Mouse (Mus musculus) CH12.LX (cell line): ENCODE measurements around the gene Adgre1. TPM values are rescaled to one million over a fixed set of nuclear protein-coding genes. Genes with fewer than 3 reads are reported as not detected.
A peak's percentile ranks its signal among the peaks of the same experiment; 100 is the strongest.

Experiments used
- DNase-seq: peaks from one replicate; pipeline ENCODE4 v3.0.0-alpha.2; 2013; ENCODE audit errors: extremely low read depth
- H3K27ac ChIP-seq: 2 replicates; pipeline ENCODE4 v1.5.1; 2012; ENCODE audit warnings: low read depth, mild to moderate bottlenecking, control low read depth, moderate library complexity; ENCODE audit not compliant: insufficient read depth
- H3K27me3 ChIP-seq: replicated peaks from 2 replicates; pipeline ENCODE3; 2012; ENCODE audit warnings: inconsistent platforms
- H3K36me3 ChIP-seq, 2 experiments: replicated peaks in 1 of 2; 2 replicates each; pipeline versions ENCODE3 to v1.6.1; 2012; ENCODE audit warnings: inconsistent platforms in 1 of 2, low read length in 1 of 2, mild to moderate bottlenecking in 1 of 2, mixed read lengths in 1 of 2, moderate library complexity in 1 of 2; ENCODE audit not compliant: control insufficient read depth in 1 of 2, insufficient read depth in 1 of 2
- H3K4me1 ChIP-seq, 2 experiments: 2 replicates each; pipeline ENCODE4 v1.6.1; 2012; ENCODE audit warnings: inconsistent platforms in 1 of 2, moderate library complexity in 1 of 2; ENCODE audit not compliant: insufficient read depth in 2 of 2, control insufficient read depth in 1 of 2
- H3K4me2 ChIP-seq: 2 replicates; pipeline ENCODE4 v1.6.1; 2012; ENCODE audit warnings: low read depth, mild to moderate bottlenecking, control low read depth; ENCODE audit not compliant: poor library complexity, insufficient read depth, severe bottlenecking
- H3K4me3 ChIP-seq, 3 experiments: fragments of 150-350 bp in 1 of 3; sonication (generic) in 1 of 3; replicated peaks in 1 of 3; 2 replicates each; pipeline versions ENCODE3 to v1.5.1; 2011 to 2012; ENCODE audit warnings: low read depth in 2 of 3, low read length in 2 of 3, mild to moderate bottlenecking in 2 of 3, moderate library complexity in 2 of 3, control low read depth in 1 of 3, improper control_type of control experiment in 1 of 3, inconsistent platforms in 1 of 3, mixed read lengths in 1 of 3; ENCODE audit not compliant: poor library complexity in 1 of 3
- H3K79me2 ChIP-seq: replicated peaks from 2 replicates; pipeline ENCODE4 v1.6.1; 2012; ENCODE audit warnings: mild to moderate bottlenecking, moderate library complexity; ENCODE audit not compliant: control insufficient read depth, poor library complexity, insufficient read depth, severe bottlenecking; ENCODE audit errors: extremely low read depth
- H3K9ac ChIP-seq: 2 replicates; pipeline ENCODE4 v1.6.1; 2012; ENCODE audit warnings: low read depth, mild to moderate bottlenecking, control low read depth, moderate library complexity; ENCODE audit not compliant: insufficient read depth
- H3K9me3 ChIP-seq: replicated peaks from 2 replicates; pipeline ENCODE3; 2012; ENCODE audit warnings: low read length, inconsistent platforms, mixed read lengths
- BHLHE40 ChIP-seq: IDR thresholded peaks from 2 replicates; pipeline ENCODE4 v1.6.1; 2011; ENCODE audit warnings: mild to moderate bottlenecking, low read depth, low read length, improper control_type of control experiment
- CTCF ChIP-seq, 2 experiments: IDR thresholded peaks in 1 of 2; conservative IDR thresholded peaks in 1 of 2; 2 replicates each; pipeline ENCODE4 v1.5.1; 2011 to 2012; ENCODE audit warnings: low read depth in 2 of 2, low read length in 2 of 2, improper control_type of control experiment in 1 of 2, inconsistent platforms in 1 of 2, mild to moderate bottlenecking in 1 of 2, moderate library complexity in 1 of 2
- E2F4 ChIP-seq: IDR thresholded peaks from 2 replicates; pipeline ENCODE4 v1.6.1; 2011; ENCODE audit warnings: low read depth, low read length, improper control_type of control experiment; ENCODE audit not compliant: insufficient replicate concordance
- HCFC1 ChIP-seq: IDR thresholded peaks from 2 replicates; pipeline ENCODE4 v1.6.1; 2012; ENCODE audit warnings: low read depth, mild to moderate bottlenecking, inconsistent platforms, low read length, improper control_type of control experiment
- JUN ChIP-seq: IDR thresholded peaks from 2 replicates; pipeline ENCODE4 v1.6.1; 2011; ENCODE audit warnings: low read depth, mild to moderate bottlenecking, low read length, improper control_type of control experiment, moderate library complexity; ENCODE audit not compliant: insufficient read depth
- MAFK ChIP-seq: IDR thresholded peaks from 2 replicates; pipeline ENCODE4 v1.6.1; 2011; ENCODE audit warnings: low read length, improper control_type of control experiment; ENCODE audit not compliant: insufficient replicate concordance
- MAX ChIP-seq: IDR thresholded peaks from 2 replicates; pipeline ENCODE4 v1.6.1; 2011; ENCODE audit warnings: low read length, improper control_type of control experiment
- MAZ ChIP-seq: IDR thresholded peaks from 2 replicates; pipeline ENCODE4 v1.6.1; 2012; ENCODE audit warnings: low read depth, mild to moderate bottlenecking, inconsistent platforms, low read length, improper control_type of control experiment, moderate library complexity
- MXI1 ChIP-seq: IDR thresholded peaks from 2 replicates; pipeline ENCODE4 v1.6.1; 2011; ENCODE audit warnings: mild to moderate bottlenecking, low read depth, low read length, improper control_type of control experiment
- NRF1 ChIP-seq: IDR thresholded peaks from 2 replicates; pipeline ENCODE4 v1.6.1; 2014; ENCODE audit warnings: low read depth, mild to moderate bottlenecking, inconsistent platforms, low read length, improper control_type of control experiment, moderate library complexity
- PAX5 ChIP-seq: IDR thresholded peaks from 2 replicates; pipeline ENCODE4 v1.6.1; 2012; ENCODE audit warnings: low read length, inconsistent platforms, mixed read lengths
- TBP ChIP-seq: conservative IDR thresholded peaks from 2 replicates; pipeline ENCODE4 v1.6.1; 2011; ENCODE audit warnings: low read depth, low read length, improper control_type of control experiment
- TCF12 ChIP-seq: IDR thresholded peaks from 2 replicates; pipeline ENCODE4 v1.6.1; 2014; ENCODE audit warnings: low read depth, mild to moderate bottlenecking, inconsistent platforms, low read length, improper control_type of control experiment
- USF1 ChIP-seq: IDR thresholded peaks from 2 replicates; pipeline ENCODE4 v1.6.1; 2014; ENCODE audit warnings: low read depth, mild to moderate bottlenecking, inconsistent platforms, low read length, improper control_type of control experiment
- ZKSCAN1 ChIP-seq: IDR thresholded peaks from 2 replicates; pipeline ENCODE4 v1.6.1; 2012; ENCODE audit warnings: low read depth, inconsistent platforms, low read length, improper control_type of control experiment, borderline replicate concordance
- dilution Hi-C: fragments of 300-500 bp; cut with MboI; formaldehyde crosslinking; loops from 2 replicates; pipeline ENCODE4 v1.14.3; 2020; ENCODE audit warnings: low sequenced_read_pairs; ENCODE audit not compliant: extremely low pct_unique_long_range_greater_than_20kb, extremely low pct_ligation_motif_present
- in situ Hi-C: fragments of 300-500 bp; cut with MboI; formaldehyde crosslinking; loops from 3 replicates; pipeline ENCODE4 v1.14.3; 2019; ENCODE audit warnings: low sequenced_read_pairs, low pct_ligation_motif_present, low pct_unique_long_range_greater_than_20kb, mixed read lengths
- polyA plus RNA-seq: library from polyadenylated mRNA; unstranded; fragments of >175 nt; gene quantifications from 2 replicates; pipeline ENCODE4 v1.2.1, GENCODE M21; 2012; ENCODE audit warnings: low read depth; ENCODE audit not compliant: insufficient read length
- total RNA-seq, 2 experiments: library from RNA; depleted of rRNA; stranded (reverse); fragments of 300-350 nt in 1 of 2; fragments of >200 nt in 1 of 2; gene quantifications; 2 replicates each; pipeline ENCODE4 v1.2.3; 2012 to 2014

Adgre1 gene
- total RNA-seq (2012; rRNA removed) (21.7 and 33.6 TPM in 2 replicates), total RNA-seq (2014; rRNA removed) (9.4 and 10.3 TPM in 2 replicates), polyA plus RNA-seq (1.8 and 2.8 TPM in 2 replicates)

DNA sequence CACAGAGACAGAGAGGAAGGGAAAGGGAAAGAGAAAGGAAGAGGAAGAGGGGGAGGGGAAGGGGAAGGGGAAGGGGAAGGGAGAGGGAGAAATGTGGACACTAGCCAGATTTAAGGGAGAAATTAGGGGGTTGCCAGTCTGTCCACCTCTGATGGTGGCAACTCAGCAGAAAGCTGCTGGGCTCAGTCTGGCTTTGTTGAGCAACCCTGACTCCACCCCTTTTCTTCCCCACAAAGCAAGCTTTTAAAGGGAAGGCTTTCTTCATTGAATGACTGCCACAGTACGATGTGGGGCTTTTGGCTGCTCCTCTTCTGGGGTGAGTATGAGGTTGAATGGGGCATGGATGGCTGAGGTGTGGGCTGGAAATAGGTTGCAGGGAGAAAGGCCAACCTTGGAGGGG is at the start of gene Adgre1:
TSS of gene Adgre1 (plus strand) at position 251 of the 400 bp plus-strand sequence.
- Histone ChIP-seq H3K27me3 (no peaks in the 10 kb centered on the region), H3K27ac (peak within 1 kb of the TSS; percentile 49; the same call in 1 of the 2 replicates), H3K9ac (peak within 1 kb of the TSS; percentile 41), H3K4me1 (peaks cover 6 to 37% of the 10 kb centered on the region in 2 experiments), H3K79me2 (0 out of 2 replicates have a peak, but pooled peaks cover under 1% of the 10 kb centered on the region), H3K9me3 (no peaks in the 10 kb centered on the region), H3K4me3 (peak within 1 kb of the TSS in 2 of 3 experiments; percentile 40 to 65), H3K36me3 (no peaks in the 10 kb centered on the region), H3K4me2 (peak within 1 kb of the TSS; percentile 61)
- in situ Hi-C loops: no loop called here
- no peak for DNase-seq
- TF ChIP-seq PAX5 (no peak), MAZ (no peak), MAX (no peak), TBP (0 out of 2 replicates have a peak, but pooled peaks have one; percentile 22), NRF1 (no peak), CTCF (conservative IDR thresholded peaks at IDR 0.05 in 1 of 2, IDR thresholded peaks at IDR 0.05 in 1 of 2; ENCODE audit: low read depth in 2 of 2, low read length in 2 of 2) (no peak)
- dilution Hi-C loops: no loop called here

- dilution Hi-C loops (no loop called here), in situ Hi-C loops (no loop called here)
- no peak overlapping the region for H3K4me3 ChIP-seq
- peaks cover 6 to 48% of the 10 kb centered on the region in 2 experiments for H3K4me1 ChIP-seq
- H3K9ac ChIP-seq: no peak overlapping the region
- TF ChIP-seq ZKSCAN1 (no peak), TCF12 (no peak), JUN (no peak), MAFK (no peak), PAX5 (no peak), HCFC1 (no peak), MAX (no peak), USF1 (no peak), MXI1 (no peak), E2F4 (no peak), BHLHE40 (no peak)
- peaks cover 76 to 97% of the 10 kb centered on the region in 2 experiments for H3K36me3 ChIP-seq
- H3K27me3 ChIP-seq: no peaks in the 10 kb centered on the region
- no peak overlapping the region for H3K27ac ChIP-seq
- H3K79me2 ChIP-seq: no peaks in the 10 kb centered on the region; the same call in 1 of the 2 replicates
- no peak overlapping the region for H3K4me2 ChIP-seq
- no peak for DNase-seq
- peaks cover 2% of the 10 kb centered on the region for H3K9me3 ChIP-seq
Measured at GRCm38 (mm10) chr17:57311801-57312200, 46.7 kb upstream of the Adgre1 start.
